ENCODE assay signal across 8 mouse cellular contexts in genomic region chr6:92786701-92787375, GRCm38 (mm10). TPM values are rescaled to one million over a fixed set of nuclear protein-coding genes. Genes with fewer than 3 reads are reported as not detected.
DNase-seq lines count a peak whose midpoint lies in the region; ATAC-seq and TF ChIP-seq lines count a peak whose summit lies in the region.

No protein-coding gene starts in this region.

- no peak for TF ChIP-seq CTCF in kidney, adult 2 months (conservative IDR thresholded peaks at IDR 0.05; ENCODE audit: insufficient read depth, insufficient read length, low read depth, low read length)

- H3K9me3 ChIP-seq in kidney, embryonic 15.5 days (replicated peaks): no peaks in the 10 kb centered on the region
- H3K9me3 ChIP-seq in hindbrain, embryonic 16.5 days (ENCODE audit: control insufficient read depth, low read length): no peaks in the 10 kb centered on the region

- TF ChIP-seq POLR2A in kidney, adult 2 months (IDR thresholded peaks at IDR 0.05; ENCODE audit: low read depth, low read length): no peak

- no peaks in the 10 kb centered on the region for H3K27me3 ChIP-seq in kidney, embryonic 15.5 days
- no peaks in the 10 kb centered on the region for H3K27me3 ChIP-seq in kidney, adult 2 months (replicated peaks; ENCODE audit: control insufficient read depth, insufficient read depth, low read length)
- H3K27me3 ChIP-seq in hindbrain, embryonic 16.5 days (replicated peaks; ENCODE audit: control insufficient read depth, insufficient read depth, low read length): no peaks in the 10 kb centered on the region

- peaks cover 10% of the 10 kb centered on the region; the same call in 1 of the 2 replicates for H3K4me1 ChIP-seq in kidney, embryonic 15.5 days
- peaks cover 6% of the 10 kb centered on the region; the same call in 1 of the 2 replicates for H3K4me1 ChIP-seq in kidney, adult 2 months (ENCODE audit: control insufficient read depth, insufficient read depth, low read length)
- peaks cover 3% of the 10 kb centered on the region; the same call in 1 of the 2 replicates for H3K4me1 ChIP-seq in hindbrain, embryonic 16.5 days (ENCODE audit: control insufficient read depth, insufficient read depth, low read depth, low read length)

- H3K27ac ChIP-seq in kidney, embryonic 15.5 days: no peak overlapping the region
- no peak overlapping the region for H3K27ac ChIP-seq in kidney, adult 2 months (ENCODE audit: insufficient read depth, low read depth, low read length)
- H3K27ac ChIP-seq in hindbrain, embryonic 16.5 days (ENCODE audit: low read depth, low read length): no peak overlapping the region

- H3K4me2 ChIP-seq in kidney, embryonic 15.5 days: peak overlapping the region; percentile 53
- H3K4me2 ChIP-seq in hindbrain, embryonic 16.5 days (ENCODE audit: low read length): peak overlapping the region; percentile 74

- H3K36me3 ChIP-seq in kidney, embryonic 15.5 days: peaks cover 65% of the 10 kb centered on the region
- H3K36me3 ChIP-seq in kidney, adult 2 months (ENCODE audit: control insufficient read depth, insufficient read depth, low read length): no peaks in the 10 kb centered on the region; the same call in 1 of the 2 replicates
- no peaks in the 10 kb centered on the region for H3K36me3 ChIP-seq in hindbrain, embryonic 16.5 days (ENCODE audit: control insufficient read depth, insufficient read depth, low read length)

- peak; percentile 33; the same call in 1 of the 2 replicates for ATAC-seq in kidney, embryonic 15.5 days (replicated peaks; ENCODE audit: low FRiP score)
- peak; percentile 74 for ATAC-seq in hindbrain, embryonic 16.5 days

- peak overlapping the region; percentile 24 for H3K4me3 ChIP-seq in kidney, embryonic 15.5 days (replicated peaks)
- no peak overlapping the region for H3K4me3 ChIP-seq in kidney, adult 2 months (ENCODE audit: insufficient read depth, low read depth, low read length)
- peak overlapping the region; percentile 38 for H3K4me3 ChIP-seq in hindbrain, embryonic 16.5 days (ENCODE audit: low read length)

- H3K9ac ChIP-seq in kidney, embryonic 15.5 days: no peak overlapping the region
- peak overlapping the region; percentile 53 for H3K9ac ChIP-seq in hindbrain, embryonic 16.5 days (ENCODE audit: low read depth, low read length)

- no peak for DNase-seq in kidney, adult 2 months
- DNase-seq in embryo, embryonic 11 days: peak; percentile 35
- DNase-seq in neural tube, embryonic 10.5 days (ENCODE audit: extremely low spot score, low spot score): peak; percentile 35
- DNase-seq in ovary, postnatal 36 days (ENCODE audit: low spot score): no peak
- no peak for DNase-seq in urinary bladder, adult 18-20 months (ENCODE audit: low spot score in 2 of 2)
- no peak for DNase-seq in cerebellum, adult 11 months

- WGBS in kidney, embryonic 15.5 days: 20% methylated on average over 20 of the region's 20 CpGs
- 40% methylated on average over 20 of the region's 20 CpGs for WGBS in kidney, adult 2 months
- WGBS in hindbrain, embryonic 16.5 days: 4% methylated on average over 20 of the region's 20 CpGs

RNA-seq across cellular contexts. Expression of gene A730049H05Rik, which starts 29.4 kb away (rescaled TPM):
- polyA plus RNA-seq in kidney, embryonic 15.5 days (2015; fragmentation: Nextera tagmentation; extraction: Ambion mirVana): 1.9 and 2.9 TPM in 2 replicates
- 2.1 and 2.6 TPM in 2 replicates for polyA plus RNA-seq in kidney, adult 2 months (2012; rRNA removed)
- 0.54 and 0.97 TPM in 2 replicates for polyA plus RNA-seq in hindbrain, embryonic 16.5 days (2015; fragmentation: Nextera tagmentation; extraction: Ambion mirVana)

Comparison
In these comparisons a context has a peak if more than half of its experiments do, and no peak if none do; other contexts are left out.
1. DNase-seq: peak in embryo, embryonic 11 days (single experiment) and neural tube, embryonic 10.5 days (single experiment); none in kidney, adult 2 months (single experiment), ovary, postnatal 36 days (single experiment), urinary bladder, adult 18-20 months (0 of 2) and cerebellum, adult 11 months (single experiment).